Mouse (Mus musculus): Measurements from ENCODE around the gene Slc38a10.

Slc38a10 gene

GRCm38 (mm10) chr11:120098588-120099511, 52.3 kb downstream of the Slc38a10 start, which contains the start of the genes Tepsin and Ndufaf8:
Gene Tepsin, minus strand, starts transcription at chr11:120098731.
Gene Ndufaf8, plus strand, starts transcription at chr11:120098928.
- peak; percentile 99 for DNase-seq

- no peak for DNase-seq
Observed at GRCm38 (mm10) chr11:120092817-120093591, 58.1 kb downstream of the Slc38a10 start.

GRCm38 (mm10) chr11:120090661-120091060, 60.5 kb downstream of the Slc38a10 start:
- DNase-seq = no peak

DNA sequence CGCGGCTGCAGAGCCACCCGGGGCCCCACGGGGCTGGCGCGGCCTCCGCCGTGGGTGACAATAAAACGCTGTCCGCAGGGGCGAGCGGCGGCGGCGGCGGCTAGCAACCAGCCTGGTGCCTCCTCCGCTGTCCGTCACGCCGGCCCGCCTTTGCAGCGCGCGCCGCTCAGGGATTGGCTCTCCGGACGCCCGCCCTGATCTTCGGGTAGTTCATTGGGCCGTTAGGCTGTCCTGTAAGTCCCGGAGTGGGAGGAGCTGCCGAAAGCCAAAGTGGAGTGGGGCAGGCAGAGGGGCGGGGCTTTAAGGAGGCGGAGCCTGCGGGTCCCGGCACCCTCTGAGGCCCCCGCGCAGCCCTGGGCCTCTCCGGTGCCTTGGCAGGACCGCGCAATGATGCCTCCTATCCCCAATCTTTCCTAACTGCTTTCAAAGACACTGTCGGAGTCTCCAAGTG, 64.4 kb downstream of the Slc38a10 start, which contains the start of gene Cep131:
Gene Cep131, minus strand, starts transcription at position 126 of the 451 bp plus-strand sequence.
- DNase-seq = peak; percentile 99

DNA sequence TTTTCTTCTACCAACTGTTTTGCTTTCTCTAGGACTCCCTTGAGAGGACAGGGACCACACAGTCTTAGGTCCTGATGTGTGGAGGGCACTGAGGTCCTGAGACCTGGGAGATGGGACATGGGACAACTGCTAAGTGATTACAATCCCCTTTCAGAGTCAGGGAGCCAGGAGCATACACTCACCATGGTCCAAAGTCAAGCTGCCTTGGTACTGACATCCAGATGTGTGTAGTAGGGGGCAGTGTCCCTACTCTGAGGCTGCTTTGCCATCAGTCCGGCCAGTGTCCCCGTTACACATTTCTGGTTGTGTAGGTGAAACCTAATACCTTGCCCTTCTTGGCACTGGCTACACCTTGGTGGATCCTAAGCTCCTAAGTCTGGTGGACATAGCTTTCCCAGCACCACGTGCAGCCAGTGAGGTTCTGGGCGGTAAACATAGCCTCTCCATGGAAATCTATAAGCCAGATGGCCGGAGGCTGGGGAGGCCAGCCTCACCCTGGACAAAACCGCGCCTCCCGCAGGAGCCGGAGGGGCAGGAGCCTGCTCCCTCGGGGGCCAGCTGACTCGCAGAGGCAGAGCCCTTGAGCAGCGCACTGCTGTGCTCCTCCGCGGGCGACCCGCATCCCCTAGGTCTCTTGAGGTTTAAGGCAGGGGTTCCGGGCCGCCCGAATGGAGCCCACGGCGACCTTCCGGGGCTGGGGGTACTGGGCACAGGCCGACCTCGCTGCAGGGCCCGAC, 65.1 kb downstream of the Slc38a10 start:
- no peak for DNase-seq

DNA sequence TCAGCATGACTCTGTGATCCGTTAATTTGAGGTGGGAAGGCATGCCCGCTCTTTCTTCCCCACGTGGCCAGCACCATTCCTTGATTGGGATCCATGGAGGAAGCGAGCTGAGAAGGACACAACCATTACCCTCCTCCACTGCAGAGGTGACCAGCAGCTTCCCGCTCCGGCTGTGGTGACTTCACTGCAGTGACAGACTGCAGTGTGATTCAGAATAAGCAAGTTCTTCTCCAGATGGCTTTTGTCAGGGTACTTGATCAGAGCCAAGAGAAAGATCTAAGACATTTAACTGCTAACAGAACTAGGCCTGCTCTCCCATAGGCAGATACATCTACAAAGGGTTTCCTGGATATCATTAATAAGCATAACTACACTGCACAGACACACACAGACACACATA, 70.9 kb downstream of the Slc38a10 start:
- no peak for DNase-seq

- DNase-seq = no peak
Observed at GRCm38 (mm10) chr11:120076191-120076590, 75.0 kb downstream of the Slc38a10 start.

DNA sequence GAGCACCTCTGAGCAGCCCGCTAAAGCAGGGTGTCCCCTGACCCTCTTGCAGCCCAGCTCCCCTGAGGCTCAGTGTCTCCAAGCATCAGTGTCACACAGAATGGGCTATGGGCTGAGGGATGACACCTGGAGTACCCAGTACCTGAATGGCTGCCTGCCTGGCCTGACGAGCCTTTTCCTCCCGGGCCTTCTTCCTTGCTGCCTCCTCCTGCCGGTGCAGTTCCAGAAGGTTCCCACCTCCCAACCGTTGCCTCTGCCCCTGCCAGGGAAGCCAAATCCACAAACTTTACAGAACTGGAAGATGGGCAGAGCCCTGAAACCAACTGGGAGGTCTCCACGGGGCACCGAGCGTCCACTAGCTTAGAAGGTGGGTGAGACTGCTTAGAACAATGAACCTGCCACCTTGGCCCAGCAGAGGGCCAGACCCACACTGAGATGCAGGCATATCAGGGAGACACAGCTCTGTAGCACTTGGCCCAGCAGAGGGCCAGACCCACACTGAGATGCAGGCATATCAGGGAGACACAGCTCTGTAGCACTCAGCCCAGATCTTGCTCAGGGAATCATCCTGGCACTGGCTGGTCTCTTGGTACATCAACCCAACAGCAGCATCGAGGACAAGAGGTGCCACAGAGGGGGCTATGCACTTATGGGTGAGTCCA, 78.0 kb downstream of the Slc38a10 start:
- DNase-seq = no peak

DNA sequence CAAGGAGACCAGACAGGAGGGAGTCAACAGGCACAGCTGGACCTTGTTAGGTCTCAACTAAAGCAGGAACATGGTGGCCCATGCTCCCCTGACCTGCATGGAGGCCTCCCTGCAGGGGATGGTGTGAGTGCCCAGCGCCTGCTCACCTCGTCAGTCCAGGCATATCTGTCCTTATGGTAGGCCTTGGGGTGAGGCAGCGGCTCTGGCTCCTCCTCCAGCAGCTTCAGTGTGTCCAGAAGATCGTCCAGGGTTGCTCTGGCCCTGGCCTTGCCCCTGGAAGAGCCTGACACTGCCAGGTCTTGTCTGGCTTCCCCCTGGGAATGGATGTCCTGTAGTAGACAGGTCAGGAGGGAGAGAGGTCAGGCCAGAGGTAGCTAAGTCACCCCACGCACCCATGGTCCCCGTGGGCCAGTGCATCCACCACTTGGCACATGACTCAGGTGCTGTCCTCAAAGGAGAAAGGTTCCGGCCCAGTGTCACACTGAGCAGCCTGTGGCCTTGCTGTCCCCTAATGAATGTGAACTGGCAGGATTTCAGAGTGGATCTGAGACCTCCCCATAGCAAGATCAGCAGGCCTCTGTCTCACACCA, 79.3 kb downstream of the Slc38a10 start:
- DNase-seq = no peak

DNA sequence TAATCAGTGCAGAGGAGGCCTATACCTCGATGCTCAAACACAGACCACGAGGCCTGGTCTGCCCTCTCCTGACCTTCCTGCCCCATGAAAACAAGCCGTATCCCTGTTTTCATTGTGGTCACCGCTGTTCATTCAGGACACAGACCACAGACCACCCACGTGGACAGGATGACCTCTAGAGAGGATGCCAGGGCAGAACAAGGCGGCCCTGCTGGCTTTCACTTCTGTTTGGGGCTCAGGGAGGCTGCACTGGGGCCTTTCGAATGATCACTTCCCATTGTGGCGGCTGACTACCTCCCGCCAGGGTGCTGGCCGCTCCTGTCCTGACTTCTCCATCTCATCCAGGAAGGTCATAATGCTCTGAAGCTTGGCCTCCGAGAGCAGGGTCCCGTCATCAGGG, 80.1 kb downstream of the Slc38a10 start:
- DNase-seq = peak; percentile 65

- DNase-seq = no peak
Observed at GRCm38 (mm10) chr11:120070286-120070930, 80.7 kb downstream of the Slc38a10 start.

DNA sequence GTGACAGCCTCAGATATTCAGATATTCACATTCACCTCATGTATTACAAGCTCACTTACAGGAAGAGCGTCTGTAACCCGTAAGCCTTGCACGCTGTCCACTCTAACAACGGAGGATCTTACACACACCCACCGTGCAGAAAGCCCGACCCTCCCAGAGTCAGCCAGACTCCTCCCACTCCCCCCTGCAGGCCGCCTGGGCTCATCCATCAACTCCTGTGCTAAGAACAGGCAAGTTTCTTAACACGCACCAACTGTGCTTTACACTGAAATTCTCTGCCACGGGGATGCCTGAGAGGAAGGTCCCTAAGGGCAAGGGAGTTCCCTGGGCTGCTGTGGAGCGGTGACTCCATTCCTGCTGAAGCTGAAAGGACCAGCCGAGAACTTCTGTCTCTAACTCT, 81.9 kb downstream of the Slc38a10 start:
- DNase-seq = no peak

- DNase-seq = no peak
Observed at GRCm38 (mm10) chr11:120067834-120068233, 83.3 kb downstream of the Slc38a10 start.

DNA sequence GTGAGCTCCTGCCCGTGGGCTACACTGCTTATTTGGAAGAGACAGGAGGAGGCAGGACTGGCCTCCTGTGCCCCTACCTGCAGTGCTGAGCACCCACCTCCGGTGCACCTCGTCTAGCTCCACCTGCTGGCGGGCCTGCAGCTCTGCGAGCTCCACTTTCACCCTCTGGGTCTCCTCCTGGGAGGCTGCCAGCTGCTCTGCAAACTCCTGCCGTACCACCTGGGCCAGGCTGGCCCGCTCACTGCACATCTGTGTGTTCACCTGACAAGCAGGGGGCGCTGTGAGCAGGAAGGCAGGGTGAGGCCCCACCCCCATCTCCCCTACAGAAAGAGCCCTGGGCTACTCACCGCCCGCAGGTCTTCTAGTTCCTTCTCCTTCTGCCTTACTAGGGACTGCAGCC, 85.9 kb downstream of the Slc38a10 start:
- no peak for DNase-seq

- no peak for DNase-seq
Observed at GRCm38 (mm10) chr11:120064668-120065040, 86.5 kb downstream of the Slc38a10 start.

DNA sequence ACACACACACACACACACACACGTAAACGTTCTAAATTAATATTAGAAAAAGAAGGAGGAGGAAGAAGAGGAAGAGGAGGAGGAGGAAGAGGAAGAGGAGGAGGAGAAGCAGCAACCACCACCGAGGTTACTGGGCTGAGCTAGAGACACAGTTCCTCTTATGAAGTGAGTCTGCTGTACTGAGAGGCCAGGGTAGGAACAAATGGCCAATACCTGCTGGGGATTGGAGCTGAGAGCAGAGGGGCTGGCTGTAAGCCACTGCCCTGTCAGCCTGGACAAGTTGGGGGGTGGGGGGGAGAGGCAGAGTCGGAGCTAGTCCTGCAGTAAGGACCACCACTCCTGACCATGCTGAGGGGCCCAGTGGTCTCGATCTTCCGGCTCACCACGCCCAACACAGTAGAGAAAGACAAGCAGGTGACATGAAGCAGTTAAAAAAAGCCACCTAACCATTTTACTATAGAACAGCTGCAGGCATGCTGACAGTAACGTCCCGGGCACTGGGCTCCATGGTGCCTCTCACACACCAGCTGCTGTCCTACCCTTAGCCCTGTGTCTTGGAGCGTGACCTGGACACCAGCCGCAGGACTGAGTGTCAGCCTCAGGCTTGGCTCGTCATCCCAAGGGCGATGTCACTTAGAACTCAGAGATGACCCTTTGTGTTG, 87.0 kb downstream of the Slc38a10 start:
- no peak for DNase-seq

DNA sequence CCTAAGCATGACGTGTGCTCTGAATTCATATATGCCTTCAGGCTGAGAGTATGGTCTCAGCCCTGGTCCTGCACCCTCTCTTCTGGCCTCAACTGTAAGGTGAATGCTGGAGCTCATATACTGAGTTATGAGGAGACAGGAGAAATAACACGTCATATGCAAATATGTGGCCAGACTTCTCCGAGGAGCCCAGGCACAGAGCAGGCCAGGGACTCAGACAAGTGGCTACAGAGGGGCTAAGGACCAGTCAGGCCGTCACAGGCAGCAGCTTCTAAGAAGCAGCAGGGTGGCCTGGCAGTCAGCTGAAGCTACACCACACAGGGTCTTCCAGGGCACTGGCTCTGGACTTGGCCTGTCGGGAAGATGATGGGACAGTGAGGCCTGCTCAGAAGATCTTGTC, 87.8 kb downstream of the Slc38a10 start:
- DNase-seq = no peak

DNA sequence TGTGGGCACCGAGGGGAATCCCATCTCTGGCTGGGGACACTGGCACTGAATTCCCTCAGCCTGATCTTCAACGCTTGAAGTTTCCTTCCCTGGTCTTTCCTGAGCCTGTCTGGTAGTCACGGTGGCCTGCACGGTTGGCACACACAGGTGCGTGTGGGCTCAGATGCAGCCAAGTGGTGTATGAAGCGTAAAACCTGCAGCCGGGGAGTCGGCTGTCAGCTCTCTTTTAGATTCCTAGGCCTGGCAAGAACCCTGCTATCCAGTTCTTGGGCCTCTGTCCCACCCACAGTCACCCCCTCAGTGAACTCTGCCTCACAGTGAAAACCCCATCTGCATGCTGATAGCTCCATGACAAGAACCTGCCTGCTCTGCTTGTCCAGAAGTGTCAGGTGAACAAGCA, 90.5 kb downstream of the Slc38a10 start:
- no peak for DNase-seq

GRCm38 (mm10) chr11:120055953-120056732, 95.0 kb downstream of the Slc38a10 start:
- DNase-seq = no peak

Data from layer of hippocampus, adult 9-11 months (tissue).